Mouse (Mus musculus): ENCODE measurements at regions not wholly inside any gene's neighbourhood (a gene's known extent, or its start where the extent isn't known, plus 50 kb on each side); places are given as distances from the start of the nearest gene placed in this dataset.

DNA sequence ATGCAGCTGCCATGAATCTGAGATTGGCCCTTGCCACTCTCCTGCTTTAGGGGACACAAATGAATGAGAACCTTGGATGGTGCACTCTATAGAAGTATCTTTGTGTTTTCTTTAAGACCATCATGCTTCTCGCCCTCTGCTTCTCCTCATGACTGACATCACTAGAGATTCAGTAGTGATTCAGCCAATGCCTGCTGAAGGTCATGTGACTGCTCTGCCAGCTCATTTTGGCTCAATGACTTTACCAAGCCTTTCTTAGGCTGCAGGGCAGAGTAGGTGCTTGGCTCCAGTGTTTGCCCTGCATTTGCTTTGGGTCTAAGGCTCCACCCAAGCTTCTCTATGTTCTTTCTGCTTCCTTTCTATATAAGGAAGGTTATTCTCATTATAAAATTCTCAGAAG is 190.1 kb upstream of the Tnp1 start:
- Histone ChIP-seq H3K4me3 (ENCODE audit: control insufficient read depth in 1 of 2, insufficient read depth in 1 of 2, low read depth in 2 of 2, low read length in 2 of 2) (no peak overlapping the region), H3K27me3 (ENCODE audit: control insufficient read depth in 1 of 2, insufficient read depth in 2 of 2, low read length in 2 of 2) (no peaks in the 10 kb centered on the region), H3K79me2 (ENCODE audit: control insufficient read depth, insufficient read depth, low read length, poor library complexity) (no peaks in the 10 kb centered on the region), H3K27ac (ENCODE audit: control insufficient read depth, low read depth, low read length) (no peak overlapping the region), H3K4me1 (ENCODE audit: control insufficient read depth in 1 of 2, insufficient read depth in 2 of 2, low read length in 2 of 2) (no peaks in the 10 kb centered on the region), H3K36me3 (ENCODE audit: control insufficient read depth in 1 of 2, insufficient read depth in 2 of 2, low read length in 2 of 2) (no peaks in the 10 kb centered on the region), H3K9me3 (replicated peaks; ENCODE audit: insufficient read depth, low read length) (no peaks in the 10 kb centered on the region), H3K9ac (ENCODE audit: control insufficient read depth, low read depth, low read length, poor library complexity, severe bottlenecking) (no peak overlapping the region)
- no peak for DNase-seq (ENCODE audit: low read depth, low spot score)
- TF ChIP-seq CHD1 (IDR thresholded peaks at IDR 0.05; ENCODE audit: low read depth, low read length): no peak
- no peak for TF ChIP-seq CTCF (IDR thresholded peaks at IDR 0.05 in 2 of 3, conservative IDR thresholded peaks at IDR 0.05 in 1 of 3; ENCODE audit: control insufficient read depth in 1 of 3, insufficient read depth in 1 of 3, low read depth in 2 of 3, low read length in 3 of 3, poor library complexity in 1 of 3, severe bottlenecking in 1 of 3)

DNA sequence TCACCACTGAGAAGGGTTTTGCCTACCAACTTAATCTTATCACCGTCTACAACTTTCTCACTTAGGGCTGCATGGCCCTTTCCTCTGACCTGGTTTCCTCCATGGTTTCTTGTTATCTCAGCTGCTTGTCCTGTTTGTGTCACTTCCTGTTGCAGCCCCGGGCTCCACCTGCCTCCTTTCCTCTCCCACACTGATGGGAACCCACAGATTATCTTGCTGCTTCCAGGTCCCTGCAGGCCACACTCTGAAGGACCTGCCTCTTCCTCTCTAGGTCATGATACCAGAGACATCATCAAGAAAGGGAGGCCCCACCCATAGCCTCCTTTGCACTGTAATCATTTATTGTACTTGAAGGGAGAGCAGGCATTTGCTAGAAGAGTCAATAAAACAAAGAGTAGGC is 184.4 kb upstream of the Tnp1 start:
- no peak overlapping the region for H3K4me3 ChIP-seq (ENCODE audit: control insufficient read depth in 1 of 2, insufficient read depth in 1 of 2, low read depth in 2 of 2, low read length in 2 of 2)
- no peak for DNase-seq (ENCODE audit: low read depth, low spot score)
- no peak overlapping the region for H3K27ac ChIP-seq (ENCODE audit: control insufficient read depth, low read depth, low read length)
- H3K79me2 ChIP-seq (ENCODE audit: control insufficient read depth, insufficient read depth, low read length, poor library complexity): no peaks in the 10 kb centered on the region
- TF ChIP-seq NRF1 (IDR thresholded peaks at IDR 0.05; ENCODE audit: insufficient read depth, low read depth, low read length, poor library complexity, severe bottlenecking): no peak
- TF ChIP-seq TBP (IDR thresholded peaks at IDR 0.05; ENCODE audit: low read depth, low read length): no peak
- TF ChIP-seq RAD21 (IDR thresholded peaks at IDR 0.05; ENCODE audit: low read depth, low read length): no peak
- TF ChIP-seq UBTF (IDR thresholded peaks at IDR 0.05; ENCODE audit: borderline replicate concordance, insufficient read depth, low read depth, low read length): no peak
- no peak for TF ChIP-seq GATA1 (IDR thresholded peaks at IDR 0.05; ENCODE audit: low read depth, low read length)
- no peak for TF ChIP-seq CHD2 (IDR thresholded peaks at IDR 0.05; ENCODE audit: low read length)
- no peak for TF ChIP-seq E2F4 (IDR thresholded peaks at IDR 0.05; ENCODE audit: borderline replicate concordance, low read depth, low read length)
- no peak for TF ChIP-seq CHD1 (IDR thresholded peaks at IDR 0.05; ENCODE audit: low read depth, low read length)
- no peak for TF ChIP-seq BHLHE40 (IDR thresholded peaks at IDR 0.05; ENCODE audit: borderline replicate concordance, low read depth, low read length)
- H3K4me1 ChIP-seq (ENCODE audit: control insufficient read depth in 1 of 2, insufficient read depth in 2 of 2, low read length in 2 of 2): no peaks in the 10 kb centered on the region
- H3K36me3 ChIP-seq (ENCODE audit: control insufficient read depth in 1 of 2, insufficient read depth in 2 of 2, low read length in 2 of 2): no peaks in the 10 kb centered on the region
- no peaks in the 10 kb centered on the region for H3K9me3 ChIP-seq (replicated peaks; ENCODE audit: insufficient read depth, low read length)
- no peaks in the 10 kb centered on the region for H3K27me3 ChIP-seq (ENCODE audit: control insufficient read depth in 1 of 2, insufficient read depth in 2 of 2, low read length in 2 of 2)
- H3K9ac ChIP-seq (ENCODE audit: control insufficient read depth, low read depth, low read length, poor library complexity, severe bottlenecking): no peak overlapping the region

GRCm38 (mm10) chr1:73190832-73191231 is 175.1 kb upstream of the Tnp1 start:
- no peak overlapping the region for H3K4me3 ChIP-seq (ENCODE audit: control insufficient read depth in 1 of 2, insufficient read depth in 1 of 2, low read depth in 2 of 2, low read length in 2 of 2)

More at GRCm38 (mm10) chr1:73190832-73191231, 175.1 kb upstream of the Tnp1 start:
- H3K36me3 ChIP-seq (ENCODE audit: control insufficient read depth in 1 of 2, insufficient read depth in 2 of 2, low read length in 2 of 2): no peaks in the 10 kb centered on the region
- no peak overlapping the region for H3K9ac ChIP-seq (ENCODE audit: control insufficient read depth, low read depth, low read length, poor library complexity, severe bottlenecking)
- no peaks in the 10 kb centered on the region for H3K27me3 ChIP-seq (ENCODE audit: control insufficient read depth in 1 of 2, insufficient read depth in 2 of 2, low read length in 2 of 2)
- H3K27ac ChIP-seq (ENCODE audit: control insufficient read depth, low read depth, low read length): no peak overlapping the region
- H3K4me1 ChIP-seq (ENCODE audit: control insufficient read depth in 1 of 2, insufficient read depth in 2 of 2, low read length in 2 of 2): no peaks in the 10 kb centered on the region
- H3K79me2 ChIP-seq (ENCODE audit: control insufficient read depth, insufficient read depth, low read length, poor library complexity): no peaks in the 10 kb centered on the region
- no peak for DNase-seq (ENCODE audit: low read depth, low spot score)
- TF ChIP-seq JUND (IDR thresholded peaks at IDR 0.05; ENCODE audit: low read depth, low read length) (no peak), NELFE (IDR thresholded peaks at IDR 0.05; ENCODE audit: low read depth, low read length) (no peak), KAT2A (conservative IDR thresholded peaks at IDR 0.05; ENCODE audit: low read depth, low read length) (no peak), USF1 (IDR thresholded peaks at IDR 0.05; ENCODE audit: low read depth, low read length) (no peak), CTCF (IDR thresholded peaks at IDR 0.05 in 2 of 3, conservative IDR thresholded peaks at IDR 0.05 in 1 of 3; ENCODE audit: control insufficient read depth in 1 of 3, insufficient read depth in 1 of 3, low read depth in 2 of 3, low read length in 3 of 3, poor library complexity in 1 of 3, severe bottlenecking in 1 of 3) (no peak), MAZ (IDR thresholded peaks at IDR 0.05; ENCODE audit: low read depth, low read length) (no peak), GABPA (IDR thresholded peaks at IDR 0.05; ENCODE audit: low read depth, low read length) (no peak), POLR2AphosphoS5 (IDR thresholded peaks at IDR 0.05; ENCODE audit: borderline replicate concordance, low read depth, low read length) (no peak), ZKSCAN1 (IDR thresholded peaks at IDR 0.05; ENCODE audit: low read depth, low read length) (no peak), HCFC1 (IDR thresholded peaks at IDR 0.05; ENCODE audit: low read depth, low read length) (no peak), ELF1 (IDR thresholded peaks at IDR 0.05; ENCODE audit: low read depth, low read length) (no peak), ZNF384 (IDR thresholded peaks at IDR 0.05; ENCODE audit: low read depth, low read length) (no peak), TCF12 (IDR thresholded peaks at IDR 0.05; ENCODE audit: low read depth, low read length) (no peak), POLR2AphosphoS2 (IDR thresholded peaks at IDR 0.05; ENCODE audit: low read length) (no peak), ZMIZ1 (IDR thresholded peaks at IDR 0.05; ENCODE audit: low read depth, low read length) (no peak), MAX (IDR thresholded peaks at IDR 0.05; ENCODE audit: low read length) (no peak)
- H3K9me3 ChIP-seq (replicated peaks; ENCODE audit: insufficient read depth, low read length): no peaks in the 10 kb centered on the region
